Mouse (Mus musculus): ENCODE measurements around the gene Slc11a1. TPM values are rescaled to one million over a fixed set of nuclear protein-coding genes. Genes with fewer than 3 reads are reported as not detected.
"Not testable (repeated sequence)": the region's sequence is repeated elsewhere in the genome, so short reads cannot be mapped to it uniquely, and the experiment has no call there.

The Slc11a1 gene
- polyA plus RNA-seq, 1 experiment from 2014 or later: 0.10 TPM

- POLR2A ChIA-PET: no interaction called here
- CTCF ChIA-PET: no interaction called here
- no peak for DNase-seq (ENCODE audit: low read depth, low spot score)
- H3K27me3 ChIP-seq: no peaks in the 10 kb centered on the region
- in situ Hi-C loops (cut with MboI; ENCODE audit: low pct_unique_long_range_greater_than_20kb): no loop called here
- no peak for ATAC-seq
- TF ChIP-seq CTCF (IDR thresholded peaks at IDR 0.05): no peak
These were observed 37.0 kb upstream of the Slc11a1 start for GRCm38 (mm10) chr1:74338013-74338412.

GRCm38 (mm10) chr1:74338626-74339025 lies 36.4 kb upstream of the Slc11a1 start:
- ATAC-seq: no peak
- ChIA-PET CTCF (interaction anchor here (0.7 kb wide), 1 partner anchor 23 kb away, joined by 3 read pairs; the partner anchor contains the start of gene Catip), POLR2A (no interaction called here)
- no peak for DNase-seq (ENCODE audit: low read depth, low spot score)
- in situ Hi-C loops (cut with MboI; ENCODE audit: low pct_unique_long_range_greater_than_20kb): no loop called here
- no peak for TF ChIP-seq CTCF (IDR thresholded peaks at IDR 0.05)
- no peaks in the 10 kb centered on the region for H3K27me3 ChIP-seq

- DNase-seq (ENCODE audit: low read depth, low spot score) (no peak), ATAC-seq (no peak)
- TF ChIP-seq CTCF (IDR thresholded peaks at IDR 0.05): no peak
- ChIA-PET CTCF (no interaction called here), POLR2A (interaction anchor here (0.5 kb wide), 1 partner anchor 31 kb away, joined by 6 read pairs; no protein-coding TSS in a partner anchor)
- in situ Hi-C loops (cut with MboI; ENCODE audit: low pct_unique_long_range_greater_than_20kb): no loop called here
- H3K27me3 ChIP-seq: no peaks in the 10 kb centered on the region
These were observed 35.1 kb upstream of the Slc11a1 start for GRCm38 (mm10) chr1:74339917-74340316.

- in situ Hi-C loops (cut with MboI; ENCODE audit: low pct_unique_long_range_greater_than_20kb): no loop called here
- ChIA-PET CTCF (no interaction called here), POLR2A (no interaction called here)
- no peaks in the 10 kb centered on the region for H3K27me3 ChIP-seq
- ATAC-seq (no peak), DNase-seq (ENCODE audit: low read depth, low spot score) (no peak)
- no peak for TF ChIP-seq CTCF (IDR thresholded peaks at IDR 0.05)
These were observed 34.6 kb upstream of the Slc11a1 start for GRCm38 (mm10) chr1:74340361-74340764.

GRCm38 (mm10) chr1:74340992-74341391 lies 34.0 kb upstream of the Slc11a1 start:
- DNase-seq (ENCODE audit: low read depth, low spot score); in situ Hi-C loops (cut with MboI; ENCODE audit: low pct_unique_long_range_greater_than_20kb); H3K27me3 ChIP-seq; ATAC-seq; POLR2A ChIA-PET; CTCF ChIA-PET: not testable (repeated sequence)

- in situ Hi-C loops (cut with MboI; ENCODE audit: low pct_unique_long_range_greater_than_20kb): no loop called here
- no peaks in the 10 kb centered on the region for H3K27me3 ChIP-seq
- DNase-seq (ENCODE audit: low read depth, low spot score): no peak
- ChIA-PET CTCF (no interaction called here), POLR2A (no interaction called here)
- no peak for ATAC-seq
- TF ChIP-seq CTCF (IDR thresholded peaks at IDR 0.05): no peak
These were observed 33.1 kb upstream of the Slc11a1 start for GRCm38 (mm10) chr1:74341898-74342297.

GRCm38 (mm10) chr1:74342308-74342707 lies 32.7 kb upstream of the Slc11a1 start:
- ChIA-PET CTCF (no interaction called here), POLR2A (no interaction called here)
- DNase-seq (ENCODE audit: low read depth, low spot score): no peak
- H3K27me3 ChIP-seq: no peaks in the 10 kb centered on the region
- TF ChIP-seq CTCF (IDR thresholded peaks at IDR 0.05): no peak
- in situ Hi-C loops (cut with MboI; ENCODE audit: low pct_unique_long_range_greater_than_20kb): no loop called here
- no peak for ATAC-seq

GRCm38 (mm10) chr1:74343161-74343560 lies 31.8 kb upstream of the Slc11a1 start:
- POLR2A ChIA-PET: no interaction called here
- in situ Hi-C loops (cut with MboI; ENCODE audit: low pct_unique_long_range_greater_than_20kb): no loop called here
- no peaks in the 10 kb centered on the region for H3K27me3 ChIP-seq
- ATAC-seq (peak; percentile 17), DNase-seq (ENCODE audit: low read depth, low spot score) (no peak)
- TF ChIP-seq CTCF (IDR thresholded peaks at IDR 0.05): no peak
- CTCF ChIA-PET: no interaction called here

- POLR2A ChIA-PET: no interaction called here
- in situ Hi-C loops (cut with MboI; ENCODE audit: low pct_unique_long_range_greater_than_20kb): no loop called here
- no peaks in the 10 kb centered on the region for H3K27me3 ChIP-seq
- no peak for ATAC-seq
- DNase-seq (ENCODE audit: low read depth, low spot score): no peak
- CTCF ChIA-PET: no interaction called here
- TF ChIP-seq CTCF (IDR thresholded peaks at IDR 0.05): no peak
These were observed 30.7 kb upstream of the Slc11a1 start for GRCm38 (mm10) chr1:74344163-74344916.

- ChIA-PET POLR2A (interaction anchor here (0.6 kb wide), 1 partner anchor 392 kb away, joined by 3 read pairs; no protein-coding TSS in a partner anchor), CTCF (interaction anchor here (1.2 kb wide), 1 partner anchor 24 kb away, joined by 3 read pairs; no protein-coding TSS in a partner anchor)
- in situ Hi-C loops (cut with MboI; ENCODE audit: low pct_unique_long_range_greater_than_20kb): no loop called here
- TF ChIP-seq CTCF (IDR thresholded peaks at IDR 0.05): no peak
- ATAC-seq (no peak), DNase-seq (ENCODE audit: low read depth, low spot score) (no peak)
- H3K27me3 ChIP-seq: no peaks in the 10 kb centered on the region
These were observed 23.7 kb upstream of the Slc11a1 start for GRCm38 (mm10) chr1:74351185-74351769.

GRCm38 (mm10) chr1:74352532-74353096 lies 22.4 kb upstream of the Slc11a1 start:
- ChIA-PET POLR2A (no interaction called here), CTCF (no interaction called here)
- no peaks in the 10 kb centered on the region for H3K27me3 ChIP-seq
- ATAC-seq: no peak
- TF ChIP-seq CTCF (IDR thresholded peaks at IDR 0.05): no peak
- DNase-seq (ENCODE audit: low read depth, low spot score): no peak
- in situ Hi-C loops (cut with MboI; ENCODE audit: low pct_unique_long_range_greater_than_20kb): no loop called here
